Mouse (Mus musculus) liver, postnatal 0 days (tissue): ENCODE measurements around the gene Rbmxl2. TPM values are rescaled to one million over a fixed set of nuclear protein-coding genes. Genes with fewer than 3 reads are reported as not detected.

Experiments
- ATAC-seq: fragments of 200-750 bp; cut with Nextera tagmentation; 2 replicates; pipeline ENCODE4 v1.8.0; 2017; ENCODE audit warnings: mild to moderate bottlenecking, moderate library complexity
- DNase-seq: peaks from one replicate; pipeline ENCODE4 v3.0.0-alpha.2; 2016
- H3K27ac ChIP-seq: fragments of 300-500 bp; sonication (generic); 2 replicates; pipeline ENCODE4 v1.5.1; 2014; ENCODE audit warnings: antibody characterized with exemption, moderate library complexity, mild to moderate bottlenecking, low read depth
- H3K27me3 ChIP-seq: fragments of 300-500 bp; sonication (generic); 2 replicates; pipeline ENCODE4 v1.6.1; 2014; ENCODE audit warnings: low read length, control low read depth, mixed read lengths; ENCODE audit not compliant: insufficient read depth
- H3K36me3 ChIP-seq: fragments of 300-500 bp; sonication (generic); replicated peaks from 2 replicates; pipeline ENCODE4 v1.6.1; 2014; ENCODE audit warnings: mild to moderate bottlenecking, control low read depth, low read length, moderate library complexity, mixed read lengths; ENCODE audit not compliant: insufficient read depth
- H3K4me1 ChIP-seq: fragments of 300-500 bp; sonication (generic); 2 replicates; pipeline ENCODE4 v1.6.1; 2014; ENCODE audit warnings: antibody characterized with exemption, mild to moderate bottlenecking, control low read depth; ENCODE audit not compliant: insufficient read depth
- H3K4me2 ChIP-seq: fragments of 300-500 bp; sonication (generic); 2 replicates; pipeline ENCODE4 v1.6.1; 2014; ENCODE audit warnings: low read depth, mild to moderate bottlenecking, low read length, moderate library complexity, mixed read lengths
- H3K4me3 ChIP-seq: fragments of 300-500 bp; sonication (generic); 2 replicates; pipeline ENCODE4 v1.5.1; 2014; ENCODE audit warnings: low read depth, low read length
- H3K9ac ChIP-seq: fragments of 300-500 bp; sonication (generic); replicated peaks from 2 replicates; pipeline ENCODE4 v1.6.1; 2014; ENCODE audit warnings: mild to moderate bottlenecking, moderate library complexity
- H3K9me3 ChIP-seq: fragments of 300-500 bp; sonication (generic); 2 replicates; pipeline ENCODE4 v1.6.1; 2016; ENCODE audit warnings: mild to moderate bottlenecking, control low read depth, low read length, mixed read lengths
- CTCF ChIP-seq: sonication (generic); IDR thresholded peaks from 2 replicates; pipeline ENCODE4 v1.5.1; 2016; ENCODE audit warnings: antibody characterized with exemption, low read depth
- EP300 ChIP-seq: IDR thresholded peaks from 2 replicates; pipeline ENCODE4 v1.6.1; 2016; ENCODE audit warnings: antibody characterized with exemption, low read depth, mild to moderate bottlenecking
- WGBS: fragments of 180-500 bp; shearing (Covaris S2); extraction: QIAGEN DNeasy Blood & Tissue Kit; methylation state at CpG from one replicate; pipeline ENCODE4 v1.1.7; 2014; ENCODE audit not compliant: insufficient replicate concordance; 5-methylcytosine and 5-hydroxymethylcytosine counted together
- polyA plus RNA-seq: library from polyadenylated mRNA; unstranded; fragments of >200 nt; fragmentation: Nextera tagmentation; extraction: Ambion mirVana; gene quantifications from 2 replicates; pipeline ENCODE4 v1.2.1, GENCODE M21; 2015

Rbmxl2 gene
- polyA plus RNA-seq, 1 experiment from 2014 or later, result not detected

DNA sequence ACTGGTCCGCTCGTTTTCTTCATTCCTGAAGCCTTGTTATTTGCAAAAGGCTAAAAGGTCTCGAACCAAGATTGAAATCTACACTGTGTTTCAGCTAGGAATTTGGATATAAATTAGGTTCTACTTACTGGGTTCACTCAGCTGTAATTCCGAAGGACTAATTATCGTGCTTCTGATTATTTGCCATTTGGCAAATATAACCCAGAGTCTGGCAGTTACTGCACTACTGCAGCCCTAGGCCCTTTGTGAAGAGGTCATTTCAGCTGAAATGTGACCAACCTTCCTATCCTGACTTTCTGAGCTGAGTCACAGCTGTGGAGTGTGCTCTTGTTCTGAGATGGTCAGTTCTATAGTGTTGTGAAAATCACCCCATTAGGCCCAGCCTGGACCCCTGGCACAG lies 50.7 kb downstream of the Rbmxl2 start:
- WGBS, result 68% methylated on average over 5 of the region's 5 CpGs

More for the DNA sequence above, 50.7 kb downstream of the Rbmxl2 start:
- no peak overlapping the region for H3K4me2 ChIP-seq
- no peaks in the 10 kb centered on the region for H3K9me3 ChIP-seq
- H3K27ac ChIP-seq, result no peak overlapping the region
- no peak overlapping the region for H3K4me3 ChIP-seq
- no peaks in the 10 kb centered on the region for H3K27me3 ChIP-seq
- no peak for DNase-seq
- ATAC-seq, result no peak
- H3K9ac ChIP-seq, result no peak overlapping the region
- TF ChIP-seq CTCF (no peak), EP300 (no peak)
- no peaks in the 10 kb centered on the region for H3K4me1 ChIP-seq
- no peaks in the 10 kb centered on the region for H3K36me3 ChIP-seq

Other genes with a start within 250 kb of the Rbmxl2 start
- gene Olfr6, start 245.5 kb upstream of the Rbmxl2 start, polyA plus RNA-seq, result not detected in 2 replicates
- gene Olfr711, start 234.0 kb upstream of the Rbmxl2 start, polyA plus RNA-seq, result not detected in 2 replicates
- not detected in 2 replicates for gene Olfr2, start 203.4 kb upstream of the Rbmxl2 start, polyA plus RNA-seq
- gene Olfr713, start 178.3 kb upstream of the Rbmxl2 start, polyA plus RNA-seq, result not detected in 2 replicates
- gene Olfr714, start 138.5 kb upstream of the Rbmxl2 start, polyA plus RNA-seq, result not detected in 2 replicates
- gene Olfr17, start 116.2 kb upstream of the Rbmxl2 start, polyA plus RNA-seq, result not detected in 2 replicates
- gene Olfr715b, start 99.1 kb upstream of the Rbmxl2 start, polyA plus RNA-seq, result not detected in 2 replicates
- not detected in 2 replicates for gene Olfr715, start 78.4 kb upstream of the Rbmxl2 start, polyA plus RNA-seq
- gene Olfr716, start 71.1 kb upstream of the Rbmxl2 start, polyA plus RNA-seq, result not detected in 2 replicates
- gene Nlrp14, start 42.5 kb upstream of the Rbmxl2 start, polyA plus RNA-seq, result not detected in 2 replicates
- 0.13 and 0.23 TPM in 2 replicates for gene Syt9, start 161.3 kb downstream of the Rbmxl2 start, polyA plus RNA-seq